Mouse (Mus musculus) v-Abl transformed pro-B cells (cell line): Measurements from ENCODE around the gene Plekha4.

Experiments
- in situ Hi-C, 2 experiments: fragments of 400-800 bp; cut with MboI; formaldehyde crosslinking; loops; one replicate each; pipeline ENCODE4 v1.15.1; 2025; ENCODE audit not compliant: unreplicated experiment in 2 of 2

Plekha4 gene

DNA sequence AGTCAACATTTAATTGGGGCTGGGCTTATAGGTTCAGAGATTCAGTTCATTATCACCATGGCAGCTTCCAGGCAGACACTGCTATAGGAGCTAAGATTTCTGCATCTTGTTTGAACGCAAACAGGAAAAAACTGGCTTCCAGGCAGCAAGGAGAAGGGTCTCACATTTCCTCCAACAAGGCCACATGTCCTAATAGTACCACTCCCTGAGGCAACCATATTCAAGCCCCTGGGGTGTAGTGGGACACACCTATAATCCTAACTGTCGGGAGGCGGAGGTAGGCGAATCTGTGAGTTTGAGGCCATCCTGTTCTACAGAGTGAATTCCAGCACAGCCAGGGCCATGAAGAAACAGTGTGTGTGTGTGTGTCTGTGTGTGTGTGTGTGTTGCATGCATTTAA lies 69.0 kb downstream of the Plekha4 start:
- in situ Hi-C loops: loop anchor here (5.0 to 10.0 kb wide), 2 partner anchors 33 to 90 kb away; partner anchors contain the start of gene Ntn5 (in 1 of the 2)

DNA sequence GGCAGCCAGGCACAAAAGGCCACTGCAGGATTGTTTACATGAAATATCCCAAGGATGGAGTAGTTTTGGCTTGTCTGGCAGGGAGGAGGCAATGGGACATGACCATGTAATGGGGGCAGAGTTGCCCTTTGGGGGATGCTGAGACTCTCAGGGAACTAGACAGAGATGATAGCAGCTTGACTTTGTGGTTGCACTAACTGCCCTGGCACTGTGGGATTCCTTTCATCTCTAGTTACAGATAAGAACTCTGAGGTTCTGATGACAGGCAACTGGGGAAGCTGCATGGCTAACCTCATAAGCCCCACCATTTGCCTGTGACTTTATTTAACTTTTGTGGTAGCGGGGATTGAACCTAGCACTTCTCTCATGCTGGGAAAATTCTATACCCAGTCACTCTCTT lies 70.0 kb downstream of the Plekha4 start:
- in situ Hi-C loops: loop anchor here (5.0 to 10.0 kb wide), 2 partner anchors 34 to 89 kb away; partner anchors contain the start of gene Ntn5 (in 1 of the 2)

DNA sequence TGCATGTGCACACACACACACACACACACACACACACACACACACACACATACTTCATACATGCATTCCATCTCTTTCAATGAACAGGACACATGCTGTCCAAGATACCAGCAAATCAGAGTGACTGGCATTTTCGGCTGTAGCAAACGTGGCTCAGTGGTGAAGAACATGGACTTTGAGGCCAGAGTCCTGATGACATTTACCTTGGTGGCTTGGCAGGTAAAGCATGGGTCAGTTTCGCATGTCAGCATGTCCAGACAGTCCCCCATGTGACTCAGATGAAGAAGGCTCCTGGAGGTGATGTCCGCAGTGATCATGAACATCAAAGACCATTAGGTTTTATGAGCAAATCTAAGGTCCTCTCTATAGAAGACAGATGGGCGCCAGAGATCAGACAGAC lies 70.9 kb downstream of the Plekha4 start:
- in situ Hi-C loops: loop anchor here (5.0 to 10.0 kb wide), 2 partner anchors 35 to 88 kb away; partner anchors contain the start of gene Ntn5 (in 1 of the 2)

DNA sequence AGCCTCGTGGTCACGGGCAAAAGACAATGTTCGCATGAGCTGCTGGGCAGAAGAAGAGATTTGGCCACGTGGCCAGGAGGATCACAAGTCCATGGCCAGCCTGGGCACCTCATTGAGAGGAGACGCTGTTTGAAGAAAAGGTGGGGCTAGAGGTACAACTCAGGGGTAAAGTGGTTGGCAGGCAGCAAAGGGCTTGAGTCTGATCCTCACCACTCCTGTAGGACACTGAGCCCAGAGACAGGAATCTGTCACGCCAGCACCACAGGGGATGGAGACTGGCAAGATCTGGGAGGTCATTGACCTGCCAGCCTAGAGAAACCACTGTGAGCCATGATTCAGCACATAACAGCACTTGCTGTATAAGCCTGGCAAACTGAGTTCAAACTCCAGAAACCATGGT lies 71.4 kb downstream of the Plekha4 start:
- in situ Hi-C loops: loop anchor here (5.0 to 10.0 kb wide), 2 partner anchors 35 to 87 kb away; partner anchors contain the start of gene Ntn5 (in 1 of the 2)

DNA sequence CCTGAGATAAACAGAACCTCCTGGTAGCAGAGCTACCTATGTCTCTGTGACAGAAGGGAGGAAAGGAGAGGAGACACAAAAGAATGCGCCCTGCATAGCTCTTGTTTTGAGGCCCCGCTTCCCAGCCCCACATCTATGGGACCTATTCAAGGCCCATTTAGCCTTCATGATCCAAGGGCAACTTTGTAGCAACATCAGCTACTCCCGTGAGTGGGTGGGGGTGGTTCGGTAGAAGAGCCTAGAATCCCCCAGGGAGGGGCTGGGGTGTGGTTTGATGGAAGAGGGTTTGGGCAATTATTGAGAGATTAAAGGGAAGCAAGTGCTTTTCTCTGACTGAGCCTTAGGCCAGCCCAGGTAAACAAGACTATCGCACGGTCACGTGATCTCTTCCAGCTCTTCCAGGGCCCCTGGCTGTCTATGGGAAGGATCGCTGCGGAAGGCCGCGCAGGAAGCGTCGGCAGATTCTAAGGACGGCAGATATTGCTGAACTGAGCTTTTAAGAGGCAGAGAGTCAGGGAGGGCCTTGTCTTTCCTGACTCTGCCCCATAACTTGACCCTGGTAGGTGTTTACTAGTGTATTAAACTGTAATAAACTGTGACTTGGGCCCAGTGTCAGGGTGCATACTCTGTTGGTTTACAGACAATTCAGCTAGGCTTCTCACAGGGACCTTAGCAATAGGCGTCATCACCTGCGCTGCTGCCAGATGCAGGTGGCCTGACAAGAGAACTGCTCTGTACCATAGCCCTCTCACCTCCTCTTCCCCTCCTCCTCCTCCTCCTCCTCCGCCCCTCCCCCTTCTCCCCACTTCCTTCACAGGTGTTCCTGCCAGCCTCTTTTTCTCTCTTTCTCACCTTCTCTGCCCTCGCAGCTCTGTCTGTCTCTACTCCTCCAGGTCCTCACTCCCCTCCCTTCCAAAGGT lies 73.1 kb downstream of the Plekha4 start:
- in situ Hi-C loops: loop anchor here (5.0 to 10.0 kb wide), 2 partner anchors 37 to 86 kb away; partner anchors contain the start of gene Ntn5 (in 1 of the 2)
